Mouse (Mus musculus) liver, embryonic 14.5 days (tissue): ENCODE data around the gene Sppl3. TPM values are rescaled to one million over a fixed set of nuclear protein-coding genes. Genes with fewer than 3 reads are reported as not detected.
A peak's percentile ranks its signal among the peaks of the same experiment; 100 is the strongest.

Experiments used
- ATAC-seq: fragments of 200-750 bp; cut with Nextera tagmentation; 2 replicates; pipeline ENCODE4 v1.8.0; 2017; ENCODE audit warnings: moderate number of reproducible peaks, mild to moderate bottlenecking, moderate library complexity; ENCODE audit not compliant: insufficient read depth
- DNase-seq, 3 experiments: peaks; one replicate each; pipeline ENCODE4 v3.0.0-alpha.2; 2012 to 2013; ENCODE audit warnings: low read depth in 3 of 3, low spot score in 3 of 3
- H3K27ac ChIP-seq: fragments of 300-500 bp; sonication (generic); 2 replicates; pipeline ENCODE4 v1.5.1; 2014; ENCODE audit warnings: moderate library complexity, mild to moderate bottlenecking, control low read depth, inconsistent platforms
- H3K27me3 ChIP-seq: fragments of 300-500 bp; sonication (generic); 2 replicates; pipeline ENCODE4 v1.6.1; 2014; ENCODE audit warnings: mild to moderate bottlenecking, low read length, moderate library complexity; ENCODE audit not compliant: control insufficient read depth, insufficient read depth
- H3K36me3 ChIP-seq: fragments of 300-500 bp; sonication (generic); replicated peaks from 2 replicates; pipeline ENCODE4 v1.6.1; 2014; ENCODE audit warnings: low read depth; ENCODE audit not compliant: control insufficient read depth, insufficient read depth
- H3K4me1 ChIP-seq, 2 experiments: fragments of 200-500 bp in 1 of 2; fragments of 300-500 bp in 1 of 2; sonication (generic) in 1 of 2; replicated peaks; 2 replicates each; pipeline ENCODE4 v1.6.1; 2012 to 2014; ENCODE audit warnings: antibody characterized with exemption in 1 of 2, inconsistent platforms in 1 of 2, low read length in 1 of 2; ENCODE audit not compliant: control insufficient read depth in 2 of 2, insufficient read depth in 2 of 2
- H3K4me2 ChIP-seq: fragments of 300-500 bp; sonication (generic); 2 replicates; pipeline ENCODE4 v1.6.1; 2014; ENCODE audit warnings: low read depth, mild to moderate bottlenecking, control low read depth, moderate library complexity
- H3K4me3 ChIP-seq, 2 experiments: fragments of 200-500 bp in 1 of 2; fragments of 300-500 bp in 1 of 2; sonication (generic) in 1 of 2; 2 replicates each; pipeline ENCODE4 v1.5.1; 2012 to 2014; ENCODE audit warnings: low read depth in 2 of 2, low read length in 2 of 2, mild to moderate bottlenecking in 2 of 2, control low read depth in 1 of 2, inconsistent platforms in 1 of 2, moderate library complexity in 1 of 2; ENCODE audit not compliant: insufficient read depth in 1 of 2
- H3K9ac ChIP-seq: fragments of 300-500 bp; sonication (generic); replicated peaks from 2 replicates; pipeline ENCODE4 v1.6.1; 2014; ENCODE audit warnings: mild to moderate bottlenecking, control low read depth, moderate library complexity
- H3K9me3 ChIP-seq: fragments of 300-500 bp; sonication (generic); 2 replicates; pipeline ENCODE4 v1.6.1; 2016; ENCODE audit warnings: low read length, mixed read lengths; ENCODE audit not compliant: control insufficient read depth
- CTCF ChIP-seq: IDR thresholded peaks from 2 replicates; pipeline ENCODE4 v1.5.1; 2016; ENCODE audit warnings: antibody characterized with exemption, low read depth, control low read depth
- EP300 ChIP-seq: IDR thresholded peaks from 2 replicates; pipeline ENCODE4 v1.6.1; 2016; ENCODE audit warnings: antibody characterized with exemption, low read depth
- WGBS: fragments of 180-500 bp; shearing (Covaris S2); extraction: QIAGEN DNeasy Blood & Tissue Kit; methylation state at CpG from one replicate; pipeline ENCODE4 v1.1.7; 2014; ENCODE audit not compliant: insufficient replicate concordance; 5-methylcytosine and 5-hydroxymethylcytosine counted together
- polyA plus RNA-seq, 2 experiments: library from polyadenylated mRNA; depleted of rRNA in 1 of 2; stranded (reverse) in 1 of 2; unstranded in 1 of 2; fragments of >200 nt; fragmentation: Nextera tagmentation in 1 of 2; extraction: Ambion mirVana in 1 of 2; gene quantifications; 2 replicates each; pipeline versions ENCODE4 v1.2.1 to v1.2.3; 2012 to 2014

Gene Sppl3
- polyA plus RNA-seq, 2 experiments = 5.4 to 17.2 TPM

- H3K4me3 ChIP-seq = no peak overlapping the region
- H3K9ac ChIP-seq = no peak overlapping the region
- no peaks in the 10 kb centered on the region for H3K27me3 ChIP-seq
- no peaks in the 10 kb centered on the region for H3K36me3 ChIP-seq
- 85% methylated on average over 5 of the region's 5 CpGs for WGBS
- H3K27ac ChIP-seq = no peak overlapping the region
- DNase-seq = no peak
- ATAC-seq = no peak
- H3K9me3 ChIP-seq = no peaks in the 10 kb centered on the region
- H3K4me1 ChIP-seq = peaks cover 0 to 9% of the 10 kb centered on the region in 2 experiments
- TF ChIP-seq EP300 = no peak
- no peak for TF ChIP-seq CTCF
- no peak overlapping the region for H3K4me2 ChIP-seq
These were observed 110.0 kb downstream of the Sppl3 start for GRCm38 (mm10) chr5:115120978-115121377.

- Histone ChIP-seq H3K9ac (no peak overlapping the region), H3K36me3 (no peaks in the 10 kb centered on the region), H3K4me1 (peaks cover 0 to 3% of the 10 kb centered on the region in 2 experiments; a peak in 2 of 4 replicates), H3K27ac (no peak overlapping the region), H3K4me2 (no peak overlapping the region), H3K9me3 (no peaks in the 10 kb centered on the region), H3K27me3 (no peaks in the 10 kb centered on the region), H3K4me3 (no peak overlapping the region)
- TF ChIP-seq EP300 (no peak), CTCF (no peak)
- ATAC-seq (no peak), DNase-seq (no peak)
- 76% methylated on average over 6 of the region's 6 CpGs for WGBS
These were observed 113.8 kb downstream of the Sppl3 start for GRCm38 (mm10) chr5:115124690-115125089.

GRCm38 (mm10) chr5:115125211-115125871 lies 114.4 kb downstream of the Sppl3 start:
- peaks cover 0 to 3% of the 10 kb centered on the region in 2 experiments; a peak in 2 of 4 replicates for H3K4me1 ChIP-seq
- no peaks in the 10 kb centered on the region for H3K27me3 ChIP-seq
- H3K9ac ChIP-seq = no peak overlapping the region
- H3K36me3 ChIP-seq = no peaks in the 10 kb centered on the region; the same call in 1 of the 2 replicates
- H3K4me3 ChIP-seq = no peak overlapping the region
- H3K9me3 ChIP-seq = no peaks in the 10 kb centered on the region
- ATAC-seq (peak; percentile 58; the same call in 1 of the 2 replicates), DNase-seq (peak in 2 of 3 experiments; percentile 35 to 40)
- H3K4me2 ChIP-seq = no peak overlapping the region
- no peak overlapping the region for H3K27ac ChIP-seq
- 34% methylated on average over 24 of the region's 24 CpGs for WGBS
- TF ChIP-seq EP300 (no peak), CTCF (peak; percentile 97)

GRCm38 (mm10) chr5:115126578-115127312 lies 115.8 kb downstream of the Sppl3 start:
- no peak for DNase-seq
- no peak overlapping the region for H3K4me2 ChIP-seq
- TF ChIP-seq EP300 (no peak), CTCF (no peak)
- peaks cover 0 to 3% of the 10 kb centered on the region in 2 experiments; a peak in 2 of 4 replicates for H3K4me1 ChIP-seq
- H3K9me3 ChIP-seq = no peaks in the 10 kb centered on the region
- no peak for ATAC-seq
- 80% methylated on average over 28 of the region's 28 CpGs for WGBS
- H3K27ac ChIP-seq = no peak overlapping the region
- H3K27me3 ChIP-seq = no peaks in the 10 kb centered on the region
- H3K4me3 ChIP-seq = no peak overlapping the region
- no peaks in the 10 kb centered on the region; the same call in 1 of the 2 replicates for H3K36me3 ChIP-seq
- H3K9ac ChIP-seq = no peak overlapping the region
